Mouse (Mus musculus): Measurements from ENCODE around the gene Tnk1.

The Tnk1 gene

DNA sequence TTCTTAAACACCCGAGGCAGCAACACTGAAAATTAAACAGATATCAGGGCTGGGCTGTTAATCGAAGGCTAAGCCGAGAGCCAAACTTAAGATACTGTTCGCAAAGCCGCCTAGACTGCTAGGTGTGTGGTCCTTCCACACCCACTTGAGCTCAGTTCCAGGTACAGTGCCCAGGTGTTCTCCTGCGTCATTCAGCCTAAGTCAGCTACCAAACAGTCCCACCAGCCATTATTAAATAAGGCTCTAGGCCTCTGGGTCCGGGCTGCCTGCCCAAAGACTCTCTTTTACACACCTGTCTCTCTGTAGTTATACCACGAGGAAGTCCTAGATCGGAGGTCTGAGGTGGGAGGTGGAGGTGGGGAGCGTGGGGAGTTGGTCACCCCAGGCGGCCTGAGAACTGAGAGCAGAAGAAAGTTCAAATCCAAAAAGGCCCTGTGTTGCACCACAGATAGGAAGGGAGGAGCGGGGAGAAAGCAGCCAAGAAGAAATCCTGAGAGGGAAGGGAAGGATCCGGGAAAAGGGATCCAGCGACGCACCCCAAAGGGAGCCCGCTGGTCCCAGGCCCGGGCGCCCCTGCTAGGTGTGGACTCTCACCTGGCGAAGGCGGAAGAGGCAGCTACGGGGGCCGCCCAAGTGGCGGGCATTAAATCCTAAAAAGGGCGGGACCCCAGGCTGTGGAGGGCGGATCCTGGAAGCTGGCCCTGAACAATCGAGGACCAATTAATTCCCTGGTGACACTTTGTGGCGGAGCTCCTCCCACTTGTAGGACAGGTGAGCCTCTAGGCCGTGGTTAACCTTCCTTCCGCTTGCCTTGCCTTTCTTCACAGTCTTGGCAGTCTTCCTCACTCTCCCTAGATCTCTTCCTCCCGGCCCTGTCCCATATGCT is at the start of gene Tnk1:
TSS of gene Tnk1 (minus strand) at position 618 of the 886 bp plus-strand sequence.
- no peak for DNase-seq (ENCODE audit: low read depth, low spot score)

- no peak for DNase-seq (ENCODE audit: low read depth, low spot score)
These were observed 45.8 kb upstream of the Tnk1 start for GRCm38 (mm10) chr11:69904311-69904710.

DNA sequence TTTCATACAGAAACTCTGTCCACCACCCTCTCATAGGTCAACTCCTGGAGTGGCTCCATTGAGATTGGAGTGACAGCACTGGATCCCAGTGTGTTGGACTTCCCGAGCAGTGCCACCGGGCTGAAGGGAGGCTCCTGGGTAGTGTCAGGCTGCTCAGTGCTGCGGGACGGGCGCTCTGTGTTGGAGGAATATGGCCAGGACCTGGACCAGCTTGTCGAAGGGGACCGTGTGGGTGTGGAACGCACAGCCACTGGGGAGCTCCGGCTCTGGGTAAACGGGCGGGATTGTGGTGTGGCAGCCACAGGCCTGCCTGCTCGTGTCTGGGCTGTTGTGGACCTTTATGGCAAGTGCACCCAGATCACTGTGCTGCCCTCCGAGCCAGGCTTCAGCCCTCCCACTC is 44.4 kb upstream of the Tnk1 start:
- no peak for DNase-seq (ENCODE audit: low read depth, low spot score)

DNA sequence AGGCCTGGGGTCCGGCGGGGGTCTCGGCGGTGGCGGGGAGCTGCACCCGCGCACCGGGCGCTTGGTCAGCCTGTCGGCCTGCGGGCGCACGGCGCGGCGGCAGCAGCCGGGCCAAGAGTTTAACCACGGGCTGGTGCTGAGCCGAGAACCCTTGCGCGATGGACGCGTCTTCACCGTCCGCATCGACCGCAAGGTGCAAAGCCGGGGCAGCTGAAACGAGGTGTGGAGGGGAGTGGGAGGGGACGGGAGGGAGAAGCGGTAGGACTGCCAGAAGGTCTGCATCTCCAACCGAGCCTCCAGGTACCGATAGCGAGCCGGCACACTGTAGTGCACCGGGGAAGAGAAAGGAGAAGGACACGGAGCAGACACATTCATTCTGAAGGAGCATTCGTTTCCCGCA is 43.5 kb upstream of the Tnk1 start:
- no peak for DNase-seq (ENCODE audit: low read depth, low spot score)

- DNase-seq (ENCODE audit: low read depth, low spot score): peak; percentile 91
These were observed 42.9 kb upstream of the Tnk1 start for GRCm38 (mm10) chr11:69901406-69901846.

GRCm38 (mm10) chr11:69900471-69901405 is 42.2 kb upstream of the Tnk1 start, which contains the start of the genes 2810408A11Rik and Neurl4:
2810408A11Rik (minus strand) TSS chr11:69900987.
Neurl4 (plus strand) TSS chr11:69901072.
- peak; percentile 79 for DNase-seq (ENCODE audit: low read depth, low spot score)

- no peak for DNase-seq (ENCODE audit: low read depth, low spot score)
These were observed 41.3 kb upstream of the Tnk1 start for GRCm38 (mm10) chr11:69899870-69900269.

- DNase-seq (ENCODE audit: low read depth, low spot score): no peak
These were observed 36.8 kb upstream of the Tnk1 start, which contains the start of gene Acap1 for GRCm38 (mm10) chr11:69895291-69895690. Acap1 (minus strand) TSS chr11:69895539.

- no peak for DNase-seq (ENCODE audit: low read depth, low spot score)
These were observed 36.1 kb upstream of the Tnk1 start for GRCm38 (mm10) chr11:69894671-69895070.

- DNase-seq (ENCODE audit: low read depth, low spot score): no peak
These were observed 33.0 kb upstream of the Tnk1 start for GRCm38 (mm10) chr11:69891482-69891881.

GRCm38 (mm10) chr11:69886907-69887635 is 28.5 kb upstream of the Tnk1 start:
- no peak for DNase-seq (ENCODE audit: low read depth, low spot score)

DNA sequence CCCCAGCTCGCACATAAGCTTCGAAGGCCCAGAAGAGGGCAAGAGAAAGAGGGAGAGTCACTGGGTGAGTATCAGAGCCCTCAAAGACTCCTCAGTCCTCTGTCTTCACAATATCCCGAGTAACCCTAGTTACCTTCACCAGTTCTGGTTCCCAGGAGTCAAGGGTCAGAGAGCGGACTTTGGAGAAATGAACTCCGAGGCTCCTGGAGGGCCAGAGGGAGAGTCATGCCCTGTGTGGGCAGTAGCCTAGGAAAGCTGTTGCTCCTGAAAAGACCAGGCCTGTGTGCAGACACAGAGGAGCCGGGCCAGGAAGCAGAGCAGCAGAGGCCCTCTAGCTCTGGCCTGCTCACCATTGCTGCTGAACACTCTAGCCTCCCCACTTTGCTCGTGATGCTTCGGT is 26.1 kb upstream of the Tnk1 start:
- DNase-seq (ENCODE audit: low read depth, low spot score): no peak

DNA sequence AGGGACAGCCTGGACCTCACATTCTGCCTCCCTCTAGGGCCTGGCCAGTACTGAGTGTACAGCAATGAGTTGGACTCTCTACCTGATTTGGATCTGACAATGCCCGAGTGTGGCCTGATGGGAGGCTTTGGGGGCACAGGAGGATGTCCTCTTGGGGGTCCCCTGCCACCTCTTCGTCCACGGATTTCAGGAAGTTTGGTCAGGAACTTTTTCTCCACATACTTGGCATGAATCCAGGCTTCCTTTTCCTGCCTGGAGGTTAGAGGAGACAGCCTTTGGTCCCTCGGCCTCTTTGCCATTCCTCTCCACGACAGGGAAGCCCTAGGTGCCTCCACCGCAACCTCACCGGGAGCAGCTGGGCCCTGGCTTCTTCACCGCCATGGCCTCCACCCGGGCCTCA is 25.7 kb upstream of the Tnk1 start:
- no peak for DNase-seq (ENCODE audit: low read depth, low spot score)

DNA sequence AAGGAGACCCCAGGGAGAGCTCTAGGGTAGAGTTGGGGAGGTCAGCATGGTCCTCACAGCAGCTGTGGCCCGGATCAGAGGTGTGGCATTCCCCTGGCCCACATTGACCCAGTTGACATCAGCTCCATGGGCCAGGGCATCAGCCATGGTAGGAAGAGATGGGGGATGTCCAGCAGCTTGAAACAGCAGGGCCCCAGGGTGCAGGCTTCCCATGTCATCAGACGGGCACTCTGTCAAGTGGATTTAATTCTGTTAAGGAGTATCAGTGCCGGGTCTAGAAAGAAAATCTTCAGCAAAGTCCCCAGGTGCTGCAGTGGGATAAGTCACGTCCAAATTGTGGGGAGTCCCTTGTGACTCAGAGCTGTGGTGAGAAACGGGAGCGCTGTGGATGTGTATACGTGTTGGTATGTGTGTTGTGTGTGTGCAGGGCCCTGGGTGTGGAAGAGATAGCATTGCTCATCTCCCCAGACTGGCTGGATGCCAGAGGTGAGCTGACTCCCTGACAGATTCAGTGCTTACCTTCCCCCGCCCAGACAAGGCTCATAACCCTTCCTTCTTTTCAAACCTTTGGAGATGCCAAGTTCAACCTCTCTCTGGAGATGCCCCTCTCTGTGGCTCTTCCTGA is 25.1 kb upstream of the Tnk1 start:
- DNase-seq (ENCODE audit: low read depth, low spot score): no peak

- DNase-seq (ENCODE audit: low read depth, low spot score): no peak
These were observed 24.5 kb upstream of the Tnk1 start for GRCm38 (mm10) chr11:69883066-69883465.

DNA sequence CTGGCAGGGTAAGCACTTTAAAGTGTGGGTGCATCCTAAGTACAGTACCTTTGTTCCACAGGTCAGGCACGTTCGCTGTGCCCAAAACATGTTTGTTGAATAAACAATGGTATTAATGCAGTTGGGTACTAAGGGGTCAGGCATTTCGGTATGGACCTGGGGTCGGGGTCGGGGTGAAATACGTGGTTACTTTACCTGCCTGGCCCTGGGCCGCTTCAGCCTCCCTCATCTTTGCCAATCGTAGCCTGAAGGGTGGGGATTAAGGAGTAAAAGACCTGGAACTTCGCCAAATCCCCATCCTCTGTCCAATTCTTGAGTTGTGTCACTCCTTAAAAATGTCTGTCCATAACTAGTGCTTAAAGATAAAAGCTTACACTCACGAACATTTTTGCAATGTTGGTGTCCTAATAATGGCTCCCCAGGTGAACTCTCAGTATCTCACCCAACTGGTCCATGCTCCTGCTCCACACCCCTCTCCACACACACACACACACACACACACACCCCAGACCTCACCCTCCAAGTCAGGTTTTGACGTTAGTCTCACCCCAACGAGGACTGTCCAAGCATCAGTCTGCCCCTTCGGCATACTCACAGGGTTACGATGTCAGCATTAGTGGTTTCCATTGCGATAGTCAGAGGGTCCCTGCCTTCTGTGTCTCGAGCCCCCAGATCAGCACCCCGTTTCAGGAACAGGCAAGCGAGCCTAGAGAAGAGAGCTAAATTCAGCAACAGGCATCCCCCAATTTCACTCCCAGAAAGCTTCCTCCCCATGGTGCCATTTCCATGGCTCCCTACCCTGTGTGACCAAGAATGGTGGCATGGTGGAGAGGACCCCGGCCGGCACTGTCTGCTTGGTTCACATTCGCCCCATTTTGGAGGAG is 23.5 kb upstream of the Tnk1 start:
- DNase-seq (ENCODE audit: low read depth, low spot score): no peak

DNA sequence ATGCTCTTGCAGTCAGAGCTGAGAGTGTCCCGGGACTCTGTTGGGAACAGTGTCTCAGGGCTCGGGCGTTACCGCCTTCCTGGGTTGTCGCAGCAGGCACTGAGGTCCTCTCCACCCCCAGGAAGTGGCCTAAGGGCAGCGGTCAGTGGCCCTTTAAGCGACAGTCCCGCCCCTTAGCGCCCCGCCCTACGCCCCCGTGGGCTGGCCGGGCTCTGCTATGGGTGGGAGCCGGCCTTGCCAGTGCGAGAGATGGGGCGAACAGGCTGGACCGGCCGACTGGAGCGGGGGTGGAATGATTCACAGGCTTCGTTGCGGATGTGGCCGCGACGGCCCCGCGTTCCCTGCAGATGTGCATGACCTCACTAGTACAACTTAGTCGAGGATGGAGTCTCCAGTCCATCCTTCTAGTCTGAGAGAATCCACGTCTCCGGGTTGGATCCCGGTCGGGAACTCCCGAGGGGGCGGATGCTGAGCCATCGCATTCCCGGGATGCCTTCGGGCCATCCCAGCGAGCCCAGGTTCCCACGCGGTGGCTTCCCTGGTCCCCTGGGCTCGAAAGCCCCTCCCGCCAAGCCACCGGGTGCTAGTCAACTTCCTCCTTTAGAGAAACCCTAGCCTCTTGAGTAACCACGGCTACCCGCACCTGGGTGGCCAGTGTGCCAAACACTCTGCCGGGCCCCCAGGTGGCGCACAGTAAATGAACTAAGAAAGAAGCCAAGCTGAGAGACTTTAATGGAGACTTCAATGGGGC is 22.5 kb upstream of the Tnk1 start, which contains the start of gene Kctd11:
TSS of gene Kctd11 (minus strand) at position 554 of the 751 bp plus-strand sequence.
- DNase-seq (ENCODE audit: low read depth, low spot score): peak; percentile 59

GRCm38 (mm10) chr11:69880506-69880852 is 21.9 kb upstream of the Tnk1 start:
- peak; percentile 53 for DNase-seq (ENCODE audit: low read depth, low spot score)

DNA sequence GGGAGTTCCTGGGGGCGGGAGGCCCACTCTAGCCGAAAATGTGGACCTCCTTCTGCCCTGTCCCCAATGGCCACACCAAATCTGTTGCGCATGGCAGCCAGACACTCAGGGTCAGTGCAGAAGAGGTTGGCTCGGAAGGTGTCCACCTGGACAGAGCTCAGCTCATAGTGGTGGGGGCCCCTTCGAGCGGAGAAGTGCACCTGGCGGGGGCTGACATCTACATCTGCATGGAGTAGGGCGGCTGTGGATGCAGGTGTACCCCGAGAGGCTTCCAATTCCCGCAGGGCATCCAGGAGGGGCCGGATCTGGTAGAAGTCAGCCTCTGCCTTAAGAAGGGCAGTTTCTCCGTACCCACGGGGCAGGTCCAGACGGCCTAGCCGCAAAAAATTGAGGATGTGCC is 21.2 kb upstream of the Tnk1 start:
- DNase-seq (ENCODE audit: low read depth, low spot score): no peak

Measured in retina, postnatal 7 days (tissue).